Mouse (Mus musculus): ENCODE results near the gene Kcp. TPM values are rescaled to one million over a fixed set of nuclear protein-coding genes. Genes with fewer than 3 reads are reported as not detected.

Gene Kcp
- polyA plus RNA-seq, 1 experiment from 2014 or later = 38.7 TPM

DNA sequence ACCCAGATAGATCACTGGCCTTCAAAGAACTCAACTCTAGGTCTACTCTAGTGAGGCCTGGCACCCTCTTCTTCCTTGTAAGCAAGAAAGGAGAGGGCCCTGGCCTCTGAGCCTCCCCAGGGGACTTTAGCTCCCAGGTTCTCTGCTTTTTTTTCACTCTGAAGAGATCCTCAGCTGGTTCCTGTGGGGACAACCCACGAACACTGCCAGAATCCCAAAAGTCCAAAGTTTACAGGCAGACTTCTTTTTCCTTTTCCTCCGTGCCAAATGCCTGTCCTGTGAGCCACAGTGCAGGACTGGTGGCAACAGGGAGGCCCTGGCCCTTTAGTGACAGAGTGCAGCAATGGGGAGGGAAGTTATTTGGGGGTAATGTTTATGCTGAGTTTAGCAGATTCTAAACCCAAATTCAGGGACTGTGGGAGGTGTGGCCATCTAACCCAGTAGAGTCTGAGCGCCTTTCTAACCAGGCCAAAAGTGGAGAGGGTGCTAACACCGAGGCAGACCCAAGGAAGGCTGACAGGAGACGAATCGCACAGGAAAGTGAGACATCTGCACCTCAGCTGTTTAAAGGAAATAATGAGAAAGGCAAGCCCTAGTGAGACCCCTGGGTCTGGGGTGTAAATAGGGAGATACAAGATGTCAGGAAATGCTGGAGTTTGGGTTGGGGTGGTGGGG lies 15.0 kb upstream of the Kcp start:
- Histone ChIP-seq H3K27me3 (peaks cover 21% of the 10 kb centered on the region), H3K27ac (no peak overlapping the region), H3K9me3 (no peaks in the 10 kb centered on the region; the same call in 1 of the 2 replicates), H3K4me1 (replicated peaks) (peaks cover 11% of the 10 kb centered on the region), H3K36me3 (no peaks in the 10 kb centered on the region), H3K4me2 (no peak overlapping the region), H3K4me3 (replicated peaks) (no peak overlapping the region), H3K9ac (replicated peaks) (no peak overlapping the region)
- no peak for ATAC-seq (ENCODE audit: insufficient number of reproducible peaks, insufficient read depth, low FRiP score, low TSS enrichment, low read depth)
- 54% methylated on average over 6 of the region's 6 CpGs for WGBS

DNA sequence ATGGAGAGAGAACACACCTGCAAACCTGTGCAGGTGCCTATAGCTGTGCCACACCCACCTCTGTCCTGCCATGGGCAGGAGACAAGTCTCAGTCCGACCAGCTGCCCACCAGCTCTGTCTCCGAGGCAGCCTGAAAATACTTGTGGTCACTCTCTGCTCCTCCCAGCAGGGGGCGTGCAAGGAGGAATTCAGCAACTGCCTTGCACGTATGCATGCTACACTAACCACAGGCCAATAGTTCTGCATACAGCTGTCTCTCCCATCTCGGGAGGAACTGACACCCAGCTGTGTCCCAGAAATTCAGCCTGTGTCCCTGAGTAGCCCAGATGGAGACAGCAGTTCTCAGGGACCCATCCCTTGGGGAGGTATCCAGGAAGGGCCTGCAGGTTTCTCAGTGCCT lies 9.4 kb upstream of the Kcp start:
- Histone ChIP-seq H3K4me1 (replicated peaks) (peaks cover 13% of the 10 kb centered on the region), H3K4me3 (replicated peaks) (no peak overlapping the region), H3K27me3 (no peaks in the 10 kb centered on the region), H3K36me3 (no peaks in the 10 kb centered on the region), H3K4me2 (no peak overlapping the region), H3K9ac (replicated peaks) (no peak overlapping the region), H3K9me3 (no peaks in the 10 kb centered on the region; the same call in 1 of the 2 replicates), H3K27ac (no peak overlapping the region)
- ATAC-seq (ENCODE audit: insufficient number of reproducible peaks, insufficient read depth, low FRiP score, low TSS enrichment, low read depth) = no peak
- 6% methylated on average over 5 of the region's 5 CpGs for WGBS

DNA sequence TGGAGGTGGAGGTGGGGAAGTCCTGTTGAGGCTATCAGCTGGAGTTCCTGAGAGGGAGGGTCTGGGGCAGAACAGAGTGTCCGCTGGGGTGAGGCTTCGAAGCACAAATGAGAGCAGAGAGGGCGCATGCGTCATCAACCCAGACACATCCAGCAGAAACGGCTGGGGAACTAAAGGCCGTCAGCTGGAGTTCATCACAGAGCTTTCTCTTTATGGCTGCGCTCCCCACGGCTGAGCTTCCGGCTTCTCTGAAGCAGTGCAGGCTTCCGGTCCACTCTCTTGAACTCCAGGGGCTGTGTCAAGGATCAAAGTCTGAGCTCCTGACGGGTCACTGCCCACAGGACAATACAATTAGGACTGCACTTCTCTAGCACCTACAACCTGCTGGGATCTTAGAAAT lies 5.5 kb upstream of the Kcp start:
- WGBS = under 1% methylated on average over 11 of the region's 11 CpGs
- H3K27ac ChIP-seq = peak overlapping the region; percentile 88
- H3K9ac ChIP-seq (replicated peaks) = peak overlapping the region; percentile 47; the same call in 1 of the 2 replicates
- H3K4me2 ChIP-seq = peak overlapping the region; percentile 50
- no peaks in the 10 kb centered on the region for H3K36me3 ChIP-seq
- peak; percentile 72; the same call in 1 of the 2 replicates for ATAC-seq (ENCODE audit: insufficient number of reproducible peaks, insufficient read depth, low FRiP score, low TSS enrichment, low read depth)
- peaks cover 37% of the 10 kb centered on the region for H3K4me1 ChIP-seq (replicated peaks)
- H3K4me3 ChIP-seq (replicated peaks) = peak overlapping the region; percentile 25
- H3K9me3 ChIP-seq = no peaks in the 10 kb centered on the region
- H3K27me3 ChIP-seq = no peaks in the 10 kb centered on the region

DNA sequence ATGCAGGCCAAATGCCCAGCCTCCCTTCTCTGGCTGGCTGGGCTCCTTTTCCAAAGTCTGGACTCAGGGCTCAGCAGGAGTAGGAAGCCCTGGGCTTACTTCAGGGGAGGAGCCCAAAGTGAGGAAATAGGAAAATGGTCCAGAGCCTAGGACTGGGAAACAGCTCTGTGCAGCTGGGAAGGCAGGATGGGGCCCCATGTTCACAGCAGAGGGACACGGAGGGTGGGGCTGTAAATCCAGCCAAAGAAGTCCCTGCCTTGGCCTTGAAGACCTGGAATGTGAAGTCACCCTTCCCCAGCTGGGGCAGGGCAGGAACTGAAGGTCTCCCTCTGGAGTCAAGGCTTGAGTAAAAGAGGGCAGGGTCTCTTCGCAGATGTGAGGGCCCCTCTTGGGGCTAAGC lies 1.3 kb upstream of the Kcp start:
- H3K27me3 ChIP-seq = no peaks in the 10 kb centered on the region
- peak overlapping the region; percentile 76 for H3K27ac ChIP-seq
- H3K9ac ChIP-seq (replicated peaks) = no peak overlapping the region
- WGBS = 16% methylated on average over 2 of the region's 2 CpGs
- no peak overlapping the region for H3K4me3 ChIP-seq (replicated peaks)
- H3K4me2 ChIP-seq = 0 out of 2 replicates have a peak overlapping the region, but pooled peaks have one; percentile 3
- no peak for ATAC-seq (ENCODE audit: insufficient number of reproducible peaks, insufficient read depth, low FRiP score, low TSS enrichment, low read depth)
- H3K36me3 ChIP-seq = peaks cover 5% of the 10 kb centered on the region
- H3K4me1 ChIP-seq (replicated peaks) = peaks cover 58% of the 10 kb centered on the region
- no peaks in the 10 kb centered on the region for H3K9me3 ChIP-seq

DNA sequence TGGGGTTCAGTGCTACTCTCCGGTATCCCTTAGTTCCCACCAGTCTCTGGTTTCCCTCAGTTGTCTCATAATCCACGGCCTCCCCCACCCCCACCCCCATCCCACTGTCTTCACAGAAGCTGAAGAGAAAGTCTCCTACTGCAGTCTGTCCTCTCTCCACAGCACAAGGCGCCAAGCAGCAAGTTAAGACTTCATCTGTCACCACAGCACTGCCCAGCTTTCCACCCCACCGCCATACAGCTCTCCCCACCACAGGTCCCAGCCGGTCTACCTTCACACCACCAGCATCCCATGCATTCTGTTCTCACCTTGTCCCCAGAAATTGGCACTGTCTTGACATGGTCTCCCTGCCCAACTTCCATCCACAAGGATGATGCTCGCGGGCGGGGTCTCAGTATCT lies 918 bp downstream of the Kcp start:
- 11% methylated on average over 8 of the region's 8 CpGs for WGBS
- peak; percentile 30; the same call in 1 of the 2 replicates for ATAC-seq (ENCODE audit: insufficient number of reproducible peaks, insufficient read depth, low FRiP score, low TSS enrichment, low read depth)
- Histone ChIP-seq H3K4me2 (peak overlapping the region; percentile 69), H3K4me1 (replicated peaks) (peaks cover 45% of the 10 kb centered on the region), H3K4me3 (replicated peaks) (peak overlapping the region; percentile 69), H3K9me3 (no peaks in the 10 kb centered on the region), H3K36me3 (peaks cover 23% of the 10 kb centered on the region), H3K27me3 (no peaks in the 10 kb centered on the region), H3K9ac (replicated peaks) (peak overlapping the region; percentile 79), H3K27ac (no peak overlapping the region)

DNA sequence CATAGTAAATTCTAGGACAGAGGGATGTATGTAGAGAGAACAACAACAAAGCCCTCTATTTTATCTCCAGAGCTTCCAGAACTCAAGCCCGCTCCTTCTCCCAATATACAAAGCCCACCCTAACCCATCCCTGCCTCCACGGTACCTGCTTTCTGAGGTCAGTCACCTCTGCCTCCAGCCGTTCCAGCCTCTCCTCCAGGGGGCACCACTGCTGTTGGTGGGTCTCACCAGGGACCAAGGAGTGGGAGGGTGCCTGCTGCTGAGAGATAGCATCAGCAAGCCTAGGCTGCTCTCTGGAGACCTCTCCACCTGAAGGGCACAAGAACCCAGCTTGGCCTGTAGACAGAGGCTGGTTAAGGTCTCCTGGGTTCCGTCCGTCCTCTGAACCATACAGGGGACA lies 2.3 kb downstream of the Kcp start:
- Histone ChIP-seq H3K4me3 (replicated peaks) (no peak overlapping the region), H3K27ac (no peak overlapping the region), H3K4me2 (no peak overlapping the region; the same call in 1 of the 2 replicates), H3K4me1 (replicated peaks) (peaks cover 38% of the 10 kb centered on the region), H3K36me3 (peaks cover 36% of the 10 kb centered on the region), H3K27me3 (no peaks in the 10 kb centered on the region), H3K9ac (replicated peaks) (no peak overlapping the region), H3K9me3 (no peaks in the 10 kb centered on the region)
- no peak for ATAC-seq (ENCODE audit: insufficient number of reproducible peaks, insufficient read depth, low FRiP score, low TSS enrichment, low read depth)
- WGBS = 86% methylated on average over 5 of the region's 5 CpGs

DNA sequence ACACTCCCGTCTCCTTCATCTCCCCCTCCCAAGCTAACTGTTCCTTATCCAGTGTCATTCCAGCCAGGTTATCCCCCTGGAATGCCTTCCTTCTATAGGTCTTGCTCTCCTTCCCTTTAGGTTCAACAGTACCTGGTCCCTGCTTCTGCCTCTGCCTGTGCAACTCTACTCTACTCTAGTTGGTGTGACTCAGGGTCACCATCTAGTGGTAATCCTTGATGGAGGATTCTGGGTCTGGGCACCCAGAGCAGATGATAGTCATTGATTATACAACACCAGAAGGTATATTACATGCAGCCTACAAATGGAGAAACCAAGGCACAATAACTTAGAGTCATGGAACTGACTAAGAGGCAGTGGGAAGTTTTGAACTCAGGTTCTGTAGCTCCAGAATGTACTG lies 6.2 kb downstream of the Kcp start:
- H3K36me3 ChIP-seq = peaks cover 70% of the 10 kb centered on the region
- 85% methylated on average over 1 of the region's 1 CpGs for WGBS
- peaks cover 6% of the 10 kb centered on the region for H3K27me3 ChIP-seq

DNA sequence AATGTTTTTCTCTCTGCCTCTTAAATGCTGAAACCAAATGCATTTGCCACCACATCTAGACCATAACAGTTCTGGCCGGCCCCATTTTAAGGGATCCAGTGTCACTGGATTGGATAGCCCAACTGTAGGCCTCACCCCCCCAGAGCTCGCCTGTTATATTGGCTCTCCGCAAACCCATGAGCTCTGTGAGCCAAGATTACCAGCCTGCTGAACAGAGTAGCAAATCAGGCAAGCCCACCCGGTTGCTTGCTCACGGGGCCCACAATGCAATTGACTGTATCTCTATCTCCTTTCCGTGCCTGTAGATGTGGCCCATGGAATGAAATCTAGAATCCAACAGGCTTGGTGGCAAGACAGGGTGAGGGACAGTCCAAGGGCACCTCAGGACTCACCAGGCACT lies 6.9 kb downstream of the Kcp start:
- Histone ChIP-seq H3K27ac (no peak overlapping the region), H3K36me3 (peaks cover 78% of the 10 kb centered on the region), H3K4me2 (no peak overlapping the region), H3K9me3 (no peaks in the 10 kb centered on the region), H3K27me3 (peaks cover 14% of the 10 kb centered on the region), H3K9ac (replicated peaks) (no peak overlapping the region), H3K4me3 (replicated peaks) (no peak overlapping the region), H3K4me1 (replicated peaks) (peaks cover 1% of the 10 kb centered on the region)
- WGBS = 86% methylated on average over 6 of the region's 6 CpGs
- no peak for ATAC-seq (ENCODE audit: insufficient number of reproducible peaks, insufficient read depth, low FRiP score, low TSS enrichment, low read depth)

More for the DNA sequence above, 6.2 kb downstream of the Kcp start:
- Histone ChIP-seq H3K9me3 (no peaks in the 10 kb centered on the region), H3K4me2 (no peak overlapping the region), H3K4me3 (replicated peaks) (no peak overlapping the region), H3K9ac (replicated peaks) (no peak overlapping the region), H3K27ac (no peak overlapping the region), H3K4me1 (replicated peaks) (peaks cover 9% of the 10 kb centered on the region)
- ATAC-seq (ENCODE audit: insufficient number of reproducible peaks, insufficient read depth, low FRiP score, low TSS enrichment, low read depth) = no peak

DNA sequence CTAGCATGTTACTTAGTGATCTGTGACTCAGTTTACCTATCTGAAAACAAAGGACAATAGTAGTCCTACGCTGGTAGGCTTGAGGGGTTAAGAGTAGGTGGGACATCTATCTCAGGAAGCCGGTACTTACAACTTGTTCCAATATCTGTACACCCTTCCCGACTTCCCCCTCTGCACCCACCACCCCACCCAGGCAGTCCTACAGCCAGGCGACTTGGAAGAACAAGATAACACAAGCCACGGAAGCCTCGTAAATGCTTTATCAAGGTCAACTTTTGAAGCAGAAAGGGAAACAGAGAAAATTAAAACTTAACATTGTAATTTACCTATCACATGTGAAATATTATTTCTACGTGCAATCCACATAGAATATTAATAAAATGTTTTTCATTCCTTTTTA lies 7.6 kb downstream of the Kcp start:
- Histone ChIP-seq H3K36me3 (peaks cover 82% of the 10 kb centered on the region), H3K27me3 (peaks cover 14% of the 10 kb centered on the region), H3K4me3 (replicated peaks) (no peak overlapping the region), H3K4me1 (replicated peaks) (no peaks in the 10 kb centered on the region), H3K9ac (replicated peaks) (no peak overlapping the region), H3K4me2 (no peak overlapping the region), H3K9me3 (no peaks in the 10 kb centered on the region), H3K27ac (no peak overlapping the region)
- WGBS = 96% methylated on average over 7 of the region's 7 CpGs
- no peak for ATAC-seq (ENCODE audit: insufficient number of reproducible peaks, insufficient read depth, low FRiP score, low TSS enrichment, low read depth)

DNA sequence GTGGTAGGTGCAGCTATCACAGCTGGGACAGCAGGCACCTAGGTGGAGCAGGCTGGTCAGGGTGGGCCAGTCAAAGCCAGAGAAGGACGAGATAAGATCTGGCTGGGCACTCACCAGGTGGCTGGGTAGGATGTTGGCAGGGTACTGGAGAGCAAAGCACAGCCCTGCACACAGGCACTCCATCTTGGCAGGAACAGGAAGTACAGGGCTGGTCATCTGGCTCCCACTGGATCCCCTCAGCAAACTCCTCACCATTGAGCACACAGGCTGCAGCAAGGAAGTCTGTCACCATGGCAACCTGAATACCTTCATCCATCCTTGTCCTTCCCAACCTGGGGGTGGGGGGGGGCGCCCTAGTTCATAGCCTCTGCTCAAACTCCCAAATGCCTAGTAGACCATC lies 10.0 kb downstream of the Kcp start:
- WGBS = 64% methylated on average over 2 of the region's 2 CpGs
- no peak overlapping the region for H3K27ac ChIP-seq
- no peak overlapping the region for H3K9ac ChIP-seq (replicated peaks)
- H3K4me3 ChIP-seq (replicated peaks) = no peak overlapping the region
- no peak overlapping the region for H3K4me2 ChIP-seq
- H3K36me3 ChIP-seq = peaks cover 75% of the 10 kb centered on the region
- H3K4me1 ChIP-seq (replicated peaks) = no peaks in the 10 kb centered on the region
- ATAC-seq (ENCODE audit: insufficient number of reproducible peaks, insufficient read depth, low FRiP score, low TSS enrichment, low read depth) = peak; percentile 23; the same call in 1 of the 2 replicates
- peaks cover 14% of the 10 kb centered on the region for H3K27me3 ChIP-seq
- no peaks in the 10 kb centered on the region for H3K9me3 ChIP-seq

DNA sequence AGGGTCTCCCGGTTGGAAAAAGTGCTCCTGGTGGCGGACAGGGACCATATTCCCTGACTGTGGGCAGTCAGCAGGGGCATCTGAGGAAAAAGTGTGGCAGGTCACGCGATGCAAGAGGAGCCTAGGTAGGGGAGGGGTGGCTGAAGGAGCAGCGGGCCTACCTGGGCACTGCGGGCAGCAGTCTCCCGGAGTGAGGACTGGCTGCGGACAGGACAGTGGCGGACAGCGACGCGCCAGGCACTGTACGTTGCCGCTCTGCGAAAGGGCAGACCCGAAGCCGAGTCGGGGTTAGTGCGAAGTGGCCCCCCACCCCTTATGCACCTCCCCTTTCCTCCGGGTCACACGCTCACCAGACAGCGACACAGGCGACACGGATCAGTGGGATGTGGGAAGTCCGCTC lies 11.5 kb downstream of the Kcp start:
- H3K27ac ChIP-seq = no peak overlapping the region
- WGBS = 39% methylated on average over 25 of the region's 25 CpGs
- no peak overlapping the region for H3K4me3 ChIP-seq (replicated peaks)
- peaks cover 14% of the 10 kb centered on the region for H3K27me3 ChIP-seq
- ATAC-seq (ENCODE audit: insufficient number of reproducible peaks, insufficient read depth, low FRiP score, low TSS enrichment, low read depth) = no peak
- no peaks in the 10 kb centered on the region for H3K4me1 ChIP-seq (replicated peaks)
- H3K9ac ChIP-seq (replicated peaks) = peak overlapping the region; percentile 42; the same call in 1 of the 2 replicates
- no peak overlapping the region for H3K4me2 ChIP-seq
- H3K36me3 ChIP-seq = peaks cover 70% of the 10 kb centered on the region
- H3K9me3 ChIP-seq = no peaks in the 10 kb centered on the region

DNA sequence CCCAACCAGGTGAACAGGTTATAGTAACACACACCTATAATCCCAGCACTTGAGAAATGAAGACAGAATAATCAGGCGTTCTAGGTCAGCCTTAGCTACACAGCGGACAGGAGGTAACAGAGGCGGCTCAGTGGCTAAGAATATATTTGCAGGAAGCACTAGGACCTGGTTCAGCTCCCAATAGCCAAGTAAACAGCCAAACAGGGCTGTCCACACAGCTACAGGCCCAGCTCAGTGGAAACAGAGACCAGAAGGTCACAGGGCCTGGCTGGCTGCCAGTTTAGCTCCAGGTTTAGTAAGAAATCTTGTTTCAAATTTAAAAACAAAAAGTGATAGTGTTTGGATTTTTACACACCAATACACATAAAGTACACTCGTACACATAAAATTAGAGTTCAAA lies 13.7 kb downstream of the Kcp start:
- ATAC-seq (ENCODE audit: insufficient number of reproducible peaks, insufficient read depth, low FRiP score, low TSS enrichment, low read depth) = no peak
- H3K4me1 ChIP-seq (replicated peaks) = no peaks in the 10 kb centered on the region
- H3K27me3 ChIP-seq = peaks cover 14% of the 10 kb centered on the region
- WGBS = 87% methylated on average over 4 of the region's 4 CpGs
- no peak overlapping the region for H3K27ac ChIP-seq
- no peak overlapping the region for H3K4me3 ChIP-seq (replicated peaks)
- H3K9ac ChIP-seq (replicated peaks) = no peak overlapping the region
- no peaks in the 10 kb centered on the region for H3K9me3 ChIP-seq
- H3K4me2 ChIP-seq = no peak overlapping the region
- H3K36me3 ChIP-seq = peaks cover 72% of the 10 kb centered on the region

Measured in limb, embryonic 12.5 days (tissue).